Mouse (Mus musculus) megakaryocyte, embryonic 14.5 days (primary cell): Measurements from ENCODE around the gene Krba1.

Experiments used
- FLI1 ChIP-seq: IDR thresholded peaks from 2 replicates; pipeline ENCODE4 v1.6.1; 2012; ENCODE audit warnings: low read length, inconsistent platforms, mixed read lengths
- GATA1 ChIP-seq: IDR thresholded peaks from 3 replicates; pipeline ENCODE4 v1.6.1; 2012; ENCODE audit warnings: mixed read lengths, low read length, inconsistent platforms, borderline replicate concordance

- no peak for TF ChIP-seq GATA1
- no peak for TF ChIP-seq FLI1
These were observed 48.4 kb downstream of the Krba1 start for GRCm38 (mm10) chr6:48443592-48444309.
